Mouse (Mus musculus): ENCODE data around the gene Xxylt1.

Xxylt1 gene

DNA sequence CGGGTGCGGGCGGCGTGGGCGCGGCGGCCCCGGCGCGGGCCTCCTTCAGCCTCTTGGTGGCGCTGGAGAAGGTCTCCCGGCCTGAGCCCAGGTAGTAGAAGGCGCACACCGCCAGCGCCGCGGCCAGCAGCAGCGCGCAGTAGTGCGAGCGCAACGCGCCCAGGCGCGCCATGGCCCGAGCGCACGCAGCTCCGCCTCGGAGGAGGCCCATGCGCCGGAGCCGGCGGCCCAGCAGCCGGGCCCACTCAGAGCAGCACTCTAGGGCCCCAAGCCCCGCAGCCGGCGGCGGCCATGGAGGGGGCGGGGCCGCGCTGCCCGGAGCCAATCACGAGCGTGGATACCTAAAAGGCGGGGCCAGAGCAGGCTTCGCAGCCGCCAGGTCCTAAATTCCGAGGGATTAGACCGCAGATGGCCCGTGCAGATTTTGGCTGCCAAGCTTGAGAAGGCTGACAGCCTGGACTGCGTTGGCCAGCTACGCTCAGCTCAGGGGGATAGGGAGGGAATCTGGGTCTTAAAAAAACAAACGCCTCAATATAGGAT, at the start of gene Xxylt1:
Gene Xxylt1 (minus strand): TSS at position 308 of the 540 bp plus-strand sequence.
- DNase-seq (ENCODE audit: low read depth, low spot score) = peak; percentile 94

DNA sequence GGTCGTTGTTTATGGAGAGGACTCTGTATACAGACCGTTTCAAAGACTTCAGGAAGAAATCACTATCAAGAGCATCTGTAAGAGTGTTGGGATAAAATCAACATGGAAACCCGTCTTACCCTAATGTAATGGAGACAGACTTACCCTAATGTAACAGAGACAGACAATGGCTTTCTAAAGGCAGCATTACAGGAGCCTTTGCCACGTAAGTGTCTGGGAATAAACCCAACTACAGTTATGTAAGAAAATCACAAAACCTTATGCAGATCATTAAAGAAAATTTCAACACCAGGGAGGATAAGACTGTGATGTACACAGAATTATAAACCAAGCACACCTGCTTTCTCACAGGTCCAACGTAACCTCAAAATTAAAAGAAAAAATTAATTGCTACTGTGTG, 46.9 kb upstream of the Xxylt1 start:
- DNase-seq (ENCODE audit: low read depth, low spot score) = peak; percentile 28

DNA sequence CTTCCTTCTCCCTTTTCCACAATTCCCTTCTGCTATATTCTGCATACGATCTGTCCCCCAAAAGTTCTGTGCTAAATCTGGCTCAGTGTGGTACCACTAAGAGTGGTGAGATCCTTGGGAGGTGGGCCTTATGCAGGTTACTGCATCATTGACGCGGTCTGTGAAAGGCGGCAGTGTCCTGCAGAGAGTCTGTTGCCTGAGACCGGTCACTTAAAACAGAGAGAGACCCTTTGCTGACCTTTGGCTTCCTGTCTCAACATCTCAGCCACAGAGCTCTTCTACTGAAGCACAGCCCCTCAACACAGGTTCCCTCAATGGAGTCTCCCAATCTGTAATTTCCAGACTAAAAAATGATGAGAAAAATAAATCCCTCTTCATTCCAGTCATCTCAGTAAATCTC, 43.8 kb upstream of the Xxylt1 start:
- no peak for DNase-seq (ENCODE audit: low read depth, low spot score)

DNA sequence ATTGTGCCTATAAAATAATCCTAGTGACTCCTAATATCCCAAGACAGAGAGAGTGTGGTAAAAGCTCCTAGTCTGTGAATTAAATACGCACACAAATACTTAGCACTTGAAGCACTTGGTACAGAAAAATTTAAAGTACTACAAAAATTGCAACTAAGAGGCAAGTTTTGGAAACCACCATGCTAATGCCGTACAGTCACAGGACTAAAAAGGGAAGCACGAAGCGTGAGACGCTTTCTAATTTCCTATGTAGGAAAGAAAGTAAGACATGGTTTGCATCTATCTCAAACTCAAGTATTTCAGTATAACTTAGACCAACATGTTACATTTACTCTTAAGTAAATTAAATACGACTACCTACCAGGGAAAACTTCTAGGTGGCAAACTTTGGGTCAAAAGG, 40.4 kb upstream of the Xxylt1 start:
- no peak for DNase-seq (ENCODE audit: low read depth, low spot score)

DNA sequence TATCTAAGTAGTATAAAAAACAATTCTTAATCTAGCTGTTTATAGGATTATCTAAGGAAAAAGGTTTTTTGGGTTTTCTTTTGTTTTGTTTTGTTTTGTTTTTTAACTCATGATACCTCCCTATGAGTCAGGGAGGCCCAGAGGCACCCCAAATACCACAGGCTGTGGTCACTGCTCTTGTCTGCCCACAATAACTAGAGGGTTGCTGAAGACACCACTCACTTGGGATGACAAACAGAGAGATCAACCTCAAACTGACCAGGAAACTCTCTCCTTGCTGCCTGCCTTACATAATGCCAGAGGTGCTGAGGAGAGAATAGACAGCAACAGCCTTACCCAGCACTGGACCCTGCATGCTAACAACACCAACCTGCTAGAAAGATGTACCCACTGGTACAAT, 32.4 kb upstream of the Xxylt1 start:
- DNase-seq (ENCODE audit: low read depth, low spot score) = no peak

DNA sequence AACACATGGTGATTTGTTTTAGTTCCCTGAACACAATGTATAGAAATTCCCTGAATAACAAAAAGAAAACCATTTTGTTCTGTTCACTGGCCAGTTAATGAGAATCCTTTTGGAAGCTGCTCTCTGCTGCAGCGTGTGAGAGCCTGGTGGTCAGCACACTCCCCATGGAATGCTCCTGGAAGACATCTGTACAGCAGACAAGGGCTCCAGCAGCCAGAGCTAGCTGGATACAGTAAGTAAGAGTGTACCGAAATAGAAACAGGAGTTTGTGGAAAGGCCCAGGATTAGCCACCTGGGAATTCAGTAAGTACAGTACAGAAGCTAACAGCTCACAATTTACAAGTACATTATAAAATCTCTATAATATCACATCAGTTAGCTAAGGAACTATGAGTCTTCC, 20.1 kb upstream of the Xxylt1 start:
- no peak for DNase-seq (ENCODE audit: low read depth, low spot score)

DNA sequence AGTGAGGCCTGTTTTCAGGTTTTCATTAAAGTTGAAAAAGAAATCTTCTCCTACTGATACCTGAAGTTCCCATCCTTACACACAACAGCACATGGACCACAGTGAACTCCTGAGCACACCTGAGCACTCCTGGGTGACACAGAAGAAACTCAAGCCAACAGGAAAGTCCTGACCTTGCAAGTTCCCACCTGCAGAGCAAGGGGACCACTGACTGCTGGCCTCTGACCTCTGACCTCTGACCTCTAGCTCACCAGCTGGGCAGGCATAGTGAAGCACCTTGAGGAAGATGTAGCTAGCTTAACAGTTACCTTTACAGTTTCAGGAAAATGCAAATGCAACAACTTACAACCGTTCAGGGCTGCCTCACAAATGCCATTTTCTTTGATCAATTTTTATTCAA, 18.7 kb upstream of the Xxylt1 start:
- DNase-seq (ENCODE audit: low read depth, low spot score) = no peak

DNA sequence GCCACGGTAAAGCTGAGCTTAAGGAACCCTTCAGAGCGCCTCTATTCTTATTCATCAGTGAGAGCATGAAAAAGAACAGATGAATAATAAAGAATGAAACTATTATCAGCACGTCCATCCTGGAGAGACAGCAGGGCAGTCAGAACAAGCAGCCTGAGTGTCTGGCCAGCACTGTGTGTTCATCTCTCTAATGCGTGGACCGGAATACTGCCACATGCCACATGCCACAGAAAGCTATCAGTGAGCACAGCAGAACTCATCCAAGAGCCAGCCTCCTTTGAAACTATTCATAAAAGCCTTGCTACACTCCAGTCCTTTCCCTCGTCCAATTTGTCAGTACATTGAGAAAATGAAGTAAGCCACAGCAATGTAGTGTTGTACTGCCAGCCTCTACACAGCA, 12.8 kb upstream of the Xxylt1 start:
- no peak for DNase-seq (ENCODE audit: low read depth, low spot score)

DNA sequence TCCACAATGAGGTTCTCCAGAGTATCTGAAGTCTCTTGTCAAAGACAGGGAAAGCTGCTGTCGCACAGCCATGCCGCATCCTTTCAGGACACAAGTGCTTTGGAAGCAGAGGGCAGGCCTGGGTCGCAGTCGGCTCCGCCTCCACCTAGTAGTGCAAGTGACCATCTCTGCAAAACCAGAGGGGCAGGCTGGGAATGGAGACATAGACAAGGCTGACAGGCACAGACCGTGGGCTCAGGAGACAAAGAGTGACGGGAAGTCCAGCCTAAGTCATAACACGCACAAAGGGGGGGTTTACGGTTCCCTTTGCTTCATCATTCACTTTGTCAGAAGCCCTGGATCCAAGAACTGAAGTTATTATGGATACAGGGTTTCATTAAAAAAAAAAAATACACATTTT, 12.0 kb upstream of the Xxylt1 start:
- no peak for DNase-seq (ENCODE audit: low read depth, low spot score)

DNA sequence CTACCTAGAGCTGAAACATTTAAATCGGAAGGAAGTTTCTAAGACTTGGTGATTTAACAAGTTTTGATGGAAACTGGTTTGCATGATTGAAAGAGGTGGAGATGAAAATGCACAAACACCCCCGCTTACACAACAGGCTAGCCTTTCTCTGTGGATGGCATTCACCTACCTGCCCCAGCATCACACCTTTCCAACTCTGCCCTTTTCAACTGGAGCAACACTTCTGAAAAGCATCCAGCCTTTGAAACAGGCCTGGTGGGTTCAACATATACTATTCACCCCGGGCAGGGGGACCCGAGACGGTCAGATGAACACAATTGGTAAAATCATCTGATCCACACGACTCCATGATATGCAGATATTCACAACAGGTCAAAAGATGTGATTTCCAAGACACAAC, 659 bp upstream of the Xxylt1 start:
- DNase-seq (ENCODE audit: low read depth, low spot score) = no peak

DNA sequence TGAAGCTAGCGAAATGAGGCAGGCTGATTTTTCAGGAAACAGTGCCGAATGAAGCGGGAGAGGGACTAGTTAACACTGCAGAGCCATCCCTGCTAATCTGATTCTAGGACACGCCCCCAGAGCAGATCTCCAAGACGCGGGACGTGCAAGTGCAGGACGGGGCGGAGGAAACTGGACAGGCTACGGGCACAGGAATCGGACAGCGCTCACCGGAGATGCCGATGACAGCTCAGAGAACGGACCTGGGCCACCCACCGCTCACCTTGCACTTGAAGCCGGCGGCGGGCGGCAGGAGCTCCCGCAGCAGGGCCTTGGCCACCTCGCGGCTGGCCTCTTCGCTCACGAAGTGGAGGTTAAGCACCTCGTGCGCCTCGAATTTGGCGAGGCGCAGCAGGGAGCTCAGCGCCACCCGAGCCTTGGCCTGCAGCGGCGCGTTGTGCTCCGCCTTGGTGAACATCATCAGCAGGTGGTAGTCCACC, 620 bp downstream of the Xxylt1 start:
- peak; percentile 48 for DNase-seq (ENCODE audit: low read depth, low spot score)

DNA sequence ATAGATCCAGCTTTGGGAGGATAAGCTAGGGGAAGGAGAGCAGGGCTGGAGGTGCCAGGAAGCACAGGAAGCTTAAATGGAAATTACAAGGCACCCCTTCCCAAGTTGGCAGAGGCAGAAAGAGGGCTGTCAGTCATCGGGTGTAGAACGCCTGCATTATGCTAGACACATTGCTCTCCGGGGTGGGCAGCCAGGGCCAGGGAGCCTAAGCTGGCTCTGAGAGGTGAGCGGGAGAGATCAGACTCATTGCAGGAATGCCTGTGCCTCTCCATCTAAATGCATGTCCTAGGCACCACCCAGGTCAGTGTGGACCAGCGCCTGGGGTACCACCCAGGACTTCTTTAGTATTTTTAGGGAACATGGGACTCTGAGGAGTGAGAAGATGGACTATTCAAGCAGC, 3.8 kb downstream of the Xxylt1 start:
- DNase-seq (ENCODE audit: low read depth, low spot score) = no peak

DNA sequence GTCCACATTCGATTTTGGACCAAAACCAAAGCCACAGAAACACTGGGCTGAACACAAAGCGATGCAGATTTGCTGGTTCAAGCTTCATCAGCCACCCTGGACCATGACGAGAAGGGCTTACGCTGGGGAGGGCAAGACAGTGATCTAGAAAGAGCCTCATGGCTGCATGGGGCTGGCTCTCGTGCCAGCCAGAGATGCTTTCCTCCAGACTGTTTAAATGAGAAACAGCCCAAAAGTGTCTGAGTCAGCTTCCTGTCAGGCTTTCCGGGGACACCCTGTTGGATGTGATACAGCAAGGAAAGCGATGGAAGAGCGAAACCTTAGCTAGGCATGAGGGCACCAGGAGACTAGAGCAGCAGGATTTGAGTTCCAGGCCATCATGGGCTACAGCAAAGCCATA, 4.8 kb downstream of the Xxylt1 start:
- no peak for DNase-seq (ENCODE audit: low read depth, low spot score)

DNA sequence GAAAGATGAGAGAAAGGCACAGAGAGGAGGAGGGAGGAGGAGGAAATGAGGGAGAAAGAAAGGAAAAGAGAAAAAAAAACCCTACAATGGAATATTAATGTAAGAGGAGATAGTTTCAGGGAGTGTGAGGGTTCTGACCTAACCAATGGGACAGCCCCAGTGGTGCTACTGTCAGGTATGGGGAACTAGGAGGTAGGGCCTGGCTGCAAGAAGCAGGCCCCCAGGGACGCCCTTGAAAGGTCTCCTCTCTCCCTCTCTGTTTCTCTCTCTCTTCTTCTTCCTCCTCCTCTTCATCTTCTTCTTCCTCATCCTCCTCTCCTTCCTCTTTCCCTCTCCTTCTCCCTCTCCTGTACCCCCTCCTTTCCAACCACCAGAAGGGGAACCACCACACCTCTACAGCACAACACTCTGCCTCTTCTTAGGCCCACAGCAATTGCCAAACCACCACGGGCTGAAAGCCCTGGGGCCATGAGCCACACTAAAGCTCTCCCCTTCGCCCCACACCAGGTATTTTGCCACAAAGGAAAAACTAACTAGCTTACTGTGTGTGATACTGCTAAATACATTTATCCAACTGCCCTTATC, 6.8 kb downstream of the Xxylt1 start:
- DNase-seq (ENCODE audit: low read depth, low spot score) = no peak

DNA sequence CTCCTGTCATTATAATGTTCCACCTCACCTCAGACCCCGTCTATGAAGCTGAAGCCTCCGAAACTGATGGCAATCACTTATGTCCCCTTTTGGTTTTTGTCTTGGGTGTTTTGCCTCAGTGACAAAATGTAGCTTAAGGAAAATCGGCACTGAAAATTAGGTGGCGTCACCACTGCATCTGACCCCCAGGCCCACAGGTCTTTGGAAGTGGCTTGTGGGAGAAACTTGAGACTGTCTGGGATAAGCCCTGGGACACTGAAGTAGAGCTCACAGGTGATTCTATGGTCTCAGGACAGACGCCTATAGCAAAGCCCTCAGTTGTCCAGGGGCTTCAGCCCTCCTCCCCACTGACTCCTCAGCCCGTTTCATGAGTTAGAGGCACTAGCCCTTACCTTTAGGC, 9.5 kb downstream of the Xxylt1 start:
- DNase-seq (ENCODE audit: low read depth, low spot score) = no peak

DNA sequence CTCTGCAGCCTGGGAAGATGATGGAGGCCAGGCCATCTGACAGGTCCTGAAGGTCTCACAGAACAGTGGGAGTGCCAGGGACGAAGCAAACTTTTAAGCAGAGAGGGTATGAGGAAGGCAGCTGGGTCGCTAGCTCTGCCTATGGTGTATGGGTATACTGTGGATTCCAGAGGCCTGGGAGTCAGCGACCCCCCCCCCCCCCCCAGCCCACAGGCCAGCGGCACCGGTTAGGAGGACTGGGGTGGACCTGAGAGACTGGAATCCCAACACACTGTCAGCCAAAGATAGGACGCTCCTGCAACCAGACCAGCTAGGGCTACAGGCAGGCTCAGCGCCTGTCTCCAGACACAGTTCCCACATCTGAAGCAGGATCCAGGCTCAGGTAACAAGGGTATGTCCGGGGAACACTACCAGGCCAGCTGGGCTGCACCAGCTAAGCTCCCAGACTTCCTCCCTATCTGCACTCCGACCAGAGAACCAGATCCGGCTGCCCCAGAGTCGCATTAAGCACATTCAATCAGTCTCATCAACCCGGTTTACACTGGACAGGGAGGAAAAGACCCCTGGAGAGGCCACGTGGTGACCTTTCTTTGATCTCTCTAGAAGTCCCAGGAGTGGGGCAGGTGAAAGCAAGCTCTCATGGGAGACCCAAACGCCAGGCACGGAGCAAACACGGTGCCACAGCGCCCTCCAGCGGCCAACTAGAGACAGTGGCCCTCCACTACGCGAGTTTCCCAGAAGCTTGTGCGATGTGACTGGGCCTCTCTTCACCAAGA, 10.7 kb downstream of the Xxylt1 start:
- DNase-seq (ENCODE audit: low read depth, low spot score) = peak; percentile 43

DNA sequence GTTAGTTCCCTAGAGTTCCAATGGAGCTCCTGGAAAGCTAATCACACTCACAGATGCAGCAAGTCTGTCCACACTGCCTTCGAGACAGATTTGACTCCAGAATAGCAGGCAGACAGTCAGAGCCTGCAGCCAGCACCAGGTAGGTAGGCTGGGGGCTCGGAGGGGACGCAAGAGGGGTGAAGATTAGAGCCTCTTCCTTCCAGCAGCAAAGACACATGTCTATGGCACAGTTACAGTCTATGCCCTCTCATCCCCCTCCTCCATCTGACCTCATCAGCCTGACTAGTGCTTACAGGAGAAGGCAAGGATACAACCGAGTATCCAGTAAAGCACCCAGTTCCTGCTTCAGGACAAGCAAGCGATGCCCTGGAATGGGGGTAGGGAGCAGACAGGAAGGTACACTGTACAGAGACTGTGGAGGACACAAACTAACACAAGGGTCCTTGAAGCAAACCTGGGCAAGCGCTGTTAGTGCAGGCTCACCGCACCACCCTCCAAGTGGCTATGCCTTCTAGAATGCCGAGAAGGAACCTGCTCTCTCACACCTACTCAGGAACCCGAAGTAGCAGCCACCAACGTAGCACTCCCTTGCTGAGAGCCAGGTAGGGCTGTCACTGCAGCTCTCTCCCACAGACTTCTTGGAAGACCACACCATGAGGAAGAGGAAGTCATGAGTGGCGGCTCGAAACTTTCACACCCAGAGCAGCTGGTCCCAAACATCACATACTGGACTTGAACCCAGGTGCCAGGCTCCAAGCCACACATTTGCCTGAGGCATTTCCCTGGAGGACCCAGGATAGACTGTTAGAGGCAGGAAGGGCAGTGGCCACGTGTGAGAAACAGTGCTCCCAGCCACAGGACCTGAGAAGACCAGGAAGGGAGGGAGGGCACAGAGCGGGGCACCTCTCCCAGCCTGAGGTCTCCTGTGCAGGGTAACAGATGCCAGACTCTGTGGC, 11.7 kb downstream of the Xxylt1 start:
- DNase-seq (ENCODE audit: low read depth, low spot score) = peak; percentile 46

DNA sequence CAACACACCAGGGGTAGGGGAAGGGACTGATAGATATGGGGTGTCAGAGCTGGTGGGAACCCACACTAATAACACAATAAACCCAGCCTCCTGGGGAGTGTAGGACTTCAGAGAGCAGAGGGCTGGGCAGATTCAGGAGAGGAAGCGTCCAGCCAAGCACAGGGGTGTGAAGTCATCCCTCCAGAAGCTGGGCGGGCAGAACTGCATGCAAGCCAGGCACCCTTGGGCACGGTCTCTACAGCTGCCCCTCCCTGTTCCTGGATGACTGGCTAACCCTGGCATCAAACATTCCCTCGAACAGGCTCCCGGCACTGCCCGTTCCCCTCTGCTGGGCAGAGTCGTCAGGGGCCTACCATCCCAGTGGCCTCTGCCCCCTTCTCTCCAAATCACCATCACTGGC, 13.0 kb downstream of the Xxylt1 start:
- no peak for DNase-seq (ENCODE audit: low read depth, low spot score)

DNA sequence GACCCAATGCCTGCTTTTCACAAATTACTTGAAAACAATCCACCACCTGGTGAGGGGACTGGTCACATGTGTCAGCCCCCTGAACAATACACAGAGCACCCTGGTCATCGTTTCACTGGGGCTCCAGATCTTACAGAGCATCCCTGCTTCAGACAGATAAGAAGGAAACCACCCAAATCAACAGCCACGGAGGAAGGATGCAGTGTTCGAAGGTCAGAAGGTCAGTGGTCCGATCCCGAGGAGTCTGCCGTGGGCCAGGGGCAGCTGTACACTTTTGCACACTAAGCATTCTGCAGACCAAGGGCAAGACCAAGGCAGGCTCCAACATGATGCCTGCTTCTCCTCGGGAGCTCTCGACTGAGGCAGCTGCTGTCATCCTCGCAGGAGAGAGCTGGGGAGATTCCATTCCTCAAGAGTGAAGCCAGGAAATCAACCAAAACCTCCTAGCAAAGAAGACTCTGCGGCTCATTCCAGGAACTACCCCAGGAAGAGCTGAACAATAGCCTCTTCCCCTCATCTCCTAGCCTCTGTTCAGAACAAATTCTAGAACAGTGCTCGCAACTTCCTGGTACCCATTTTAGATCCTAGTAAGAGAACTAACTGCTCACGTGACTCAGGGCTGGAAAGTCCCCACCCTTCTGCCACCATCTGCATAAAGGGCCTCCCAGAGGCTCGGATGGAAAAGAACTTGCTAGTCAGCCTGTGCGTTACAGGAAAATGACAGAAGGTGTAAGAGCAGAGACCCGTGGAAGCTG, 14.7 kb downstream of the Xxylt1 start:
- DNase-seq (ENCODE audit: low read depth, low spot score) = peak; percentile 28

DNA sequence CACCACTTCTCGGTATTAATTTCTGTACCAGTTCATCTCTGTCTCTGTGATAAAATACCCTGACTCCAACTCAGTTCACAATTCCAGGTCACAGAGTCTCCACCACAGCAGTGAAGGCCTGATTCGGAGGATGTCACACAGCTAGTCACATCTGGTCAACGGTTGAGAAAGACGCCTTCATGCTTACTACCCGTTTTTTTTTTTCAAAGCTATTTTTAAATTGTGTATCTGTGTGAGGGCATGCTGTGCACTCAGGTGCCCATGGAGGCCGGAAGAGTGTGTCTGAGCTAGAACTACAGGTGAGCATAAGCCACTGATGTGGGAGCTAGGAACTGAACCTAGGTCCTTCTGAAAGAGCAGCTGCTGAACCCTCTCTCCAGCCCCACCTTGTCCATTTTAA, 16.4 kb downstream of the Xxylt1 start:
- DNase-seq (ENCODE audit: low read depth, low spot score) = no peak

DNA sequence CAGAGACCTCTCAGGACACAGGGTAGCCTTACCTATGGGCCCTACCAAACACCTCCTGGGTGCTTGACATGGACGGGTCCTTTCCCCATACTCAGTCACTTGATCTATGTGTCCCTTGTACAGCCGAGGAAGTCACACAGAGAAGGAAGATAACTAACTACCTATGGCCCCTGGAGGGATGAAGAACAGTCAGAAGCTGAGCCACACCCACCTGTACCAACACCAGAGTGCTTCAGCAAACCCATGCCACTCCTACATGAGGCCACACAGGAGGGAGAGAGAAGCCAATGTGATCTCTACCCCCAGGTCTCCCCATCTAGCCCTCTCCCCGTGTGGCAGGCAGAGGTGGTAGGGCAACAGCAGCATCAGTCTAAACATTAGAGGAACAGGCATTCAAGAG, 18.3 kb downstream of the Xxylt1 start:
- DNase-seq (ENCODE audit: low read depth, low spot score) = no peak
